Mouse (Mus musculus): Measurements from ENCODE around the gene Stk24. TPM values are rescaled to one million over a fixed set of nuclear protein-coding genes. Genes with fewer than 3 reads are reported as not detected.

Stk24 gene
- polyA plus RNA-seq, 1 experiment from 2014 or later = 36.6 TPM

DNA sequence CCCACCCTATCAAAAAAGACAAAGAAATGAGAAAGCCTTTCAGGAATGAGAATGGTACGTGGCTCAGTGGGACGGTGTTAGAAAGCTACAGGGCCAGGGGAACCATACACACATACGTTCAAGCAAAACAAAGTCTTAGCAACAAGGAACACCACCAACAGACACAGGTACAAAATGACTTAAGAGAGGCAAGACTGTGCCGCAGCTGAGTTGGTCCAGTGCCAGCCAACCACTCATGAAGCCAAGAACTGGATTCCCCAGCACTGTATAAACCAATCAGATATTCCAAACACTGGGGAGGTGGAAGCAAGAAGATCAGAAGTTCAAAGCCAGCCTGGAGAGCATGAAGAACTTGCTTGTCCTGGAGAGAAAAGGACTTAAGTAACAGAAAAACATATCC is 5.9 kb downstream of the Stk24 start:
- 82% methylated on average over 4 of the region's 4 CpGs for WGBS

GRCm38 (mm10) chr14:121373020-121373419 is 6.8 kb downstream of the Stk24 start:
- Histone ChIP-seq H3K4me2 (ENCODE audit: low read length) (no peak overlapping the region), H3K4me1 (replicated peaks; ENCODE audit: insufficient read depth, low read length) (peaks cover 36% of the 10 kb centered on the region), H3K9me3 (replicated peaks; ENCODE audit: low read length) (no peaks in the 10 kb centered on the region), H3K9ac (ENCODE audit: low read depth, low read length) (no peak overlapping the region), H3K27me3 (ENCODE audit: insufficient read depth, low read length) (no peaks in the 10 kb centered on the region), H3K36me3 (ENCODE audit: insufficient read depth, low read length) (peaks cover 4% of the 10 kb centered on the region; the same call in 1 of the 2 replicates), H3K27ac (0 out of 2 replicates have a peak overlapping the region, but pooled peaks have one; percentile 8), H3K4me3 (replicated peaks; ENCODE audit: low read depth, low read length) (no peak overlapping the region)
- TF ChIP-seq CTCF (IDR thresholded peaks at IDR 0.05; ENCODE audit: low read depth) = no peak
- 81% methylated on average over 9 of the region's 9 CpGs for WGBS
- ATAC-seq (replicated peaks; ENCODE audit: low FRiP score, low read depth) (no peak), DNase-seq (ENCODE audit: low spot score) (no peak)

More for the DNA sequence above, 5.9 kb downstream of the Stk24 start:
- H3K4me2 ChIP-seq (ENCODE audit: low read length) = no peak overlapping the region
- no peak overlapping the region for H3K27ac ChIP-seq
- no peak for ATAC-seq (replicated peaks; ENCODE audit: low FRiP score, low read depth)
- no peak for DNase-seq (ENCODE audit: low spot score)
- peaks cover 28% of the 10 kb centered on the region for H3K4me1 ChIP-seq (replicated peaks; ENCODE audit: insufficient read depth, low read length)
- peaks cover 4% of the 10 kb centered on the region; the same call in 1 of the 2 replicates for H3K36me3 ChIP-seq (ENCODE audit: insufficient read depth, low read length)
- H3K4me3 ChIP-seq (replicated peaks; ENCODE audit: low read depth, low read length) = no peak overlapping the region
- H3K9me3 ChIP-seq (replicated peaks; ENCODE audit: low read length) = no peaks in the 10 kb centered on the region
- H3K27me3 ChIP-seq (ENCODE audit: insufficient read depth, low read length) = no peaks in the 10 kb centered on the region
- no peak for TF ChIP-seq CTCF (IDR thresholded peaks at IDR 0.05; ENCODE audit: low read depth)
- no peak overlapping the region for H3K9ac ChIP-seq (ENCODE audit: low read depth, low read length)

GRCm38 (mm10) chr14:121371911-121372820 is 7.6 kb downstream of the Stk24 start:
- TF ChIP-seq CTCF (IDR thresholded peaks at IDR 0.05; ENCODE audit: low read depth) = no peak
- WGBS = 67% methylated on average over 5 of the region's 5 CpGs
- Histone ChIP-seq H3K4me2 (ENCODE audit: low read length) (no peak overlapping the region), H3K9me3 (replicated peaks; ENCODE audit: low read length) (no peaks in the 10 kb centered on the region), H3K27me3 (ENCODE audit: insufficient read depth, low read length) (no peaks in the 10 kb centered on the region), H3K9ac (ENCODE audit: low read depth, low read length) (no peak overlapping the region), H3K36me3 (ENCODE audit: insufficient read depth, low read length) (peaks cover 4% of the 10 kb centered on the region; the same call in 1 of the 2 replicates), H3K4me1 (replicated peaks; ENCODE audit: insufficient read depth, low read length) (peaks cover 38% of the 10 kb centered on the region), H3K27ac (peak overlapping the region; percentile 57; the same call in 1 of the 2 replicates), H3K4me3 (replicated peaks; ENCODE audit: low read depth, low read length) (no peak overlapping the region)
- ATAC-seq (replicated peaks; ENCODE audit: low FRiP score, low read depth) (no peak), DNase-seq (ENCODE audit: low spot score) (no peak)

- WGBS = 47% methylated on average over 5 of the region's 5 CpGs
- Histone ChIP-seq H3K36me3 (ENCODE audit: insufficient read depth, low read length) (peaks cover 4% of the 10 kb centered on the region; the same call in 1 of the 2 replicates), H3K4me1 (replicated peaks; ENCODE audit: insufficient read depth, low read length) (peaks cover 51% of the 10 kb centered on the region), H3K4me2 (ENCODE audit: low read length) (no peak overlapping the region), H3K27me3 (ENCODE audit: insufficient read depth, low read length) (no peaks in the 10 kb centered on the region), H3K9ac (ENCODE audit: low read depth, low read length) (no peak overlapping the region), H3K27ac (no peak overlapping the region), H3K9me3 (replicated peaks; ENCODE audit: low read length) (no peaks in the 10 kb centered on the region), H3K4me3 (replicated peaks; ENCODE audit: low read depth, low read length) (no peak overlapping the region)
- DNase-seq (ENCODE audit: low spot score) = no peak
- no peak for ATAC-seq (replicated peaks; ENCODE audit: low FRiP score, low read depth)
- TF ChIP-seq CTCF (IDR thresholded peaks at IDR 0.05; ENCODE audit: low read depth) = no peak
These were observed 10.4 kb downstream of the Stk24 start for GRCm38 (mm10) chr14:121369385-121369784.

DNA sequence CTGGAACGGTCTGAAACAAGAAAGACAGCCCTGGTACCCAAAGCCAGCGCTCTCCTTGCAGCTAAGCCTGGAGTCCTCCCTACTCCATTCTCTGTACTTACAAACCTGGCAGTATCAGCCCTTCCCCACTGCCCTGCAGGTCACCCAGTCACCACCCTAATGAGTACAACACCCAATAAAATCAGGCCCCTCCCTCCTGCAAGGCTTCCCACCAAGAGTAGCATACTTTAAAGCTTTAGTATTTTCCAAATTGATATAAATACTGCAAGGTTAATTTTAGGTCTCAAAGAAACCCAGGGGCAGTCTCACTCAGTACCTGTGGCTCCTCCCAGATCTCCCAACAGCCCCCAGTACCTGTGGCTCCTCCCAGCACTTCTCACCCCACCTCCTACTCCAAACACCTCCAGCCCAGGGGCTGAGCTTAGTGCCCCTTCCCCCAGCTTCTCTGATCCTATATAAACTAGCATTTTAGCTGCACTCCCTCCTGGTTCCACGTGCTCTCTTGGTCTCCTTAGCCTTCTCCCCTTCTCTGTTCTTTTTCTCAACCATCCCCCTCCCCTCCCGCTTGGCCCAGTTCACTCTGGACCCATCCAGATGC is 11.6 kb downstream of the Stk24 start:
- 0 out of 2 replicates have a peak overlapping the region, but pooled peaks have one; percentile 20 for H3K9ac ChIP-seq (ENCODE audit: low read depth, low read length)
- H3K27me3 ChIP-seq (ENCODE audit: insufficient read depth, low read length) = no peaks in the 10 kb centered on the region
- no peak overlapping the region for H3K4me3 ChIP-seq (replicated peaks; ENCODE audit: low read depth, low read length)
- 63% methylated on average over 4 of the region's 4 CpGs for WGBS
- ATAC-seq (replicated peaks; ENCODE audit: low FRiP score, low read depth) = no peak
- no peak for DNase-seq (ENCODE audit: low spot score)
- H3K9me3 ChIP-seq (replicated peaks; ENCODE audit: low read length) = no peaks in the 10 kb centered on the region
- no peak overlapping the region; the same call in 1 of the 2 replicates for H3K4me2 ChIP-seq (ENCODE audit: low read length)
- TF ChIP-seq CTCF (IDR thresholded peaks at IDR 0.05; ENCODE audit: low read depth) = no peak
- peak overlapping the region; percentile 54 for H3K27ac ChIP-seq
- H3K4me1 ChIP-seq (replicated peaks; ENCODE audit: insufficient read depth, low read length) = peaks cover 49% of the 10 kb centered on the region
- peaks cover 4% of the 10 kb centered on the region; the same call in 1 of the 2 replicates for H3K36me3 ChIP-seq (ENCODE audit: insufficient read depth, low read length)

DNA sequence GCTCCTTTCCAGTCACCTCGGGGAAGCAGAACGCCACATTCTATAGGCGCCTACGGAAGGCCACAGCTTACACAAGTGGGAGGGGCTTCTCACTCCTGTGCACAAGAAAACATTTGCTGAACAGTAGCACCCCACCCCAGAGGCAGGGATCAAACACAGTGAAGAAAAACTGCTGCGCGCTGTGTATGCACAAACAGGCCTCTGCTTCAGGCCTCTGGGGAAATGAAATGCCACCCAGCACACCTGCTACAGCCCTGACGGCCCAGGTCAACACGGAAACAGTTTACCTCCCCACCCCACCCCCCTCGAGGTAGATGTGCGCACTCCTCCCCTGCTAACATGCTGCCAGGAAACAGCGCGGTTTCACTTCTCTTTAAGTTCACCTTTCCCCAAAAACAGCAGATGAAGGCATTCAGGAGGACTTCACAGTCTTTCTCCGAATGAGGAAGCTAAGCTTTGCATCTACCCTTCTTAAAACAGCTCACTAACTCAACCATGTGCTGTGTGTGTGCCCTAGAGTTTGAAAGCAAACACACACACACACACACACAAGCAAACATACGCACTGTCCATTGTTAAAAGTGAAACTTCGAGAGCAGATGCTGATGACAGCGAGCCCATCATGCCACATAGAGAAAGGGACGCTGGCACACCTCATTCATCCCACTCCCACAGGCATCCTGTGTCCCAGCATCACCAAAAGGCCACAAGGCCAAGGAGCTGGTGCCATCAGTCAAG is 13.7 kb downstream of the Stk24 start:
- TF ChIP-seq CTCF (IDR thresholded peaks at IDR 0.05; ENCODE audit: low read depth) = no peak
- WGBS = 51% methylated on average over 17 of the region's 17 CpGs
- H3K9me3 ChIP-seq (replicated peaks; ENCODE audit: low read length) = no peaks in the 10 kb centered on the region
- H3K27ac ChIP-seq = peak overlapping the region; percentile 9; the same call in 1 of the 2 replicates
- H3K4me1 ChIP-seq (replicated peaks; ENCODE audit: insufficient read depth, low read length) = peaks cover 48% of the 10 kb centered on the region
- 0 out of 2 replicates have a peak, but pooled peaks have one; percentile 31 for ATAC-seq (replicated peaks; ENCODE audit: low FRiP score, low read depth)
- H3K4me3 ChIP-seq (replicated peaks; ENCODE audit: low read depth, low read length) = no peak overlapping the region
- no peak overlapping the region for H3K9ac ChIP-seq (ENCODE audit: low read depth, low read length)
- no peak for DNase-seq (ENCODE audit: low spot score)
- no peaks in the 10 kb centered on the region for H3K27me3 ChIP-seq (ENCODE audit: insufficient read depth, low read length)
- no peak overlapping the region for H3K4me2 ChIP-seq (ENCODE audit: low read length)
- no peaks in the 10 kb centered on the region for H3K36me3 ChIP-seq (ENCODE audit: insufficient read depth, low read length)

Measured in kidney, postnatal 0 days (tissue).